Mouse (Mus musculus): ENCODE measurements around the gene Paox. TPM values are rescaled to one million over a fixed set of nuclear protein-coding genes. Genes with fewer than 3 reads are reported as not detected.

Gene Paox
- total and polyA plus RNA-seq, 3 experiments: 0.25 TPM; not detected in 2

- H3K36me3 ChIP-seq (ENCODE audit: control insufficient read depth in 1 of 2, insufficient read depth in 2 of 2, low read length in 2 of 2): peaks cover 0 to 7% of the 10 kb centered on the region in 2 experiments; a peak in 2 of 4 replicates
- H3K9me3 ChIP-seq (replicated peaks; ENCODE audit: insufficient read depth, low read length): no peaks in the 10 kb centered on the region
- no peak overlapping the region for H3K9ac ChIP-seq (ENCODE audit: control insufficient read depth, low read depth, low read length, poor library complexity, severe bottlenecking)
- no peak overlapping the region for H3K27ac ChIP-seq (ENCODE audit: control insufficient read depth, low read depth, low read length)
- H3K27me3 ChIP-seq (ENCODE audit: control insufficient read depth in 1 of 2, insufficient read depth in 2 of 2, low read length in 2 of 2): no peaks in the 10 kb centered on the region
- TF ChIP-seq USF1 (IDR thresholded peaks at IDR 0.05; ENCODE audit: low read depth, low read length) (no peak), EP300 (IDR thresholded peaks at IDR 0.05; ENCODE audit: low read depth in 1 of 2, low read length in 2 of 2) (no peak), MAZ (IDR thresholded peaks at IDR 0.05; ENCODE audit: low read depth, low read length) (no peak), RCOR1 (IDR thresholded peaks at IDR 0.05; ENCODE audit: low read depth, low read length) (no peak)
- peaks cover 0 to 10% of the 10 kb centered on the region in 2 experiments; a peak in 2 of 4 replicates for H3K4me1 ChIP-seq (ENCODE audit: control insufficient read depth in 1 of 2, insufficient read depth in 2 of 2, low read length in 2 of 2)
- no peaks in the 10 kb centered on the region for H3K79me2 ChIP-seq (ENCODE audit: control insufficient read depth, insufficient read depth, low read length, poor library complexity)
- no peak for DNase-seq (ENCODE audit: low read depth, low spot score)
- no peak overlapping the region for H3K4me3 ChIP-seq (ENCODE audit: control insufficient read depth in 1 of 2, insufficient read depth in 1 of 2, low read depth in 2 of 2, low read length in 2 of 2)
Observed at GRCm38 (mm10) chr7:140094954-140095353, 20.6 kb upstream of the Paox start.

GRCm38 (mm10) chr7:140095556-140095955 is 20.0 kb upstream of the Paox start:
- peaks cover 0 to 7% of the 10 kb centered on the region in 2 experiments; a peak in 2 of 4 replicates for H3K36me3 ChIP-seq (ENCODE audit: control insufficient read depth in 1 of 2, insufficient read depth in 2 of 2, low read length in 2 of 2)
- no peak overlapping the region for H3K9ac ChIP-seq (ENCODE audit: control insufficient read depth, low read depth, low read length, poor library complexity, severe bottlenecking)
- no peak overlapping the region for H3K4me3 ChIP-seq (ENCODE audit: control insufficient read depth in 1 of 2, insufficient read depth in 1 of 2, low read depth in 2 of 2, low read length in 2 of 2)
- peaks cover 0 to 10% of the 10 kb centered on the region in 2 experiments; a peak in 2 of 4 replicates for H3K4me1 ChIP-seq (ENCODE audit: control insufficient read depth in 1 of 2, insufficient read depth in 2 of 2, low read length in 2 of 2)
- H3K9me3 ChIP-seq (replicated peaks; ENCODE audit: insufficient read depth, low read length): no peaks in the 10 kb centered on the region
- TF ChIP-seq ELF1 (IDR thresholded peaks at IDR 0.05; ENCODE audit: low read depth, low read length): no peak
- no peak for TF ChIP-seq SMC3 (IDR thresholded peaks at IDR 0.05; ENCODE audit: low read depth, low read length)
- no peak for TF ChIP-seq MAX (IDR thresholded peaks at IDR 0.05; ENCODE audit: low read length)
- no peak for TF ChIP-seq USF2 (IDR thresholded peaks at IDR 0.05; ENCODE audit: borderline replicate concordance in 1 of 2, insufficient read depth in 1 of 2, low read depth in 1 of 2, low read length in 2 of 2)
- no peak for TF ChIP-seq POLR2A (IDR thresholded peaks at IDR 0.05; ENCODE audit: control insufficient read depth in 1 of 2, insufficient read depth in 1 of 2, low read depth in 1 of 2, low read length in 2 of 2, poor library complexity in 1 of 2)
- no peak for TF ChIP-seq ZKSCAN1 (IDR thresholded peaks at IDR 0.05; ENCODE audit: low read depth, low read length)
- TF ChIP-seq UBTF (IDR thresholded peaks at IDR 0.05; ENCODE audit: borderline replicate concordance, insufficient read depth, low read depth, low read length): no peak
- no peak for TF ChIP-seq RCOR1 (IDR thresholded peaks at IDR 0.05; ENCODE audit: low read depth, low read length)
- TF ChIP-seq ZC3H11A (IDR thresholded peaks at IDR 0.05; ENCODE audit: low read depth, low read length): no peak
- TF ChIP-seq ETS1 (IDR thresholded peaks at IDR 0.05; ENCODE audit: low read depth, low read length): no peak
- TF ChIP-seq CTCF (IDR thresholded peaks at IDR 0.05 in 2 of 3, conservative IDR thresholded peaks at IDR 0.05 in 1 of 3; ENCODE audit: control insufficient read depth in 1 of 3, insufficient read depth in 1 of 3, low read depth in 2 of 3, low read length in 3 of 3, poor library complexity in 1 of 3, severe bottlenecking in 1 of 3): no peak
- TF ChIP-seq CHD1 (IDR thresholded peaks at IDR 0.05; ENCODE audit: low read depth, low read length): no peak
- TF ChIP-seq SIN3A (IDR thresholded peaks at IDR 0.05; ENCODE audit: low read length): no peak
- no peak for TF ChIP-seq USF1 (IDR thresholded peaks at IDR 0.05; ENCODE audit: low read depth, low read length)
- TF ChIP-seq RAD21 (IDR thresholded peaks at IDR 0.05; ENCODE audit: low read depth, low read length): no peak
- TF ChIP-seq TAL1 (IDR thresholded peaks at IDR 0.05; ENCODE audit: low read length): no peak
- no peak for TF ChIP-seq TBP (IDR thresholded peaks at IDR 0.05; ENCODE audit: low read depth, low read length)
- TF ChIP-seq MEF2A (IDR thresholded peaks at IDR 0.05; ENCODE audit: extremely low read depth, insufficient replicate concordance, low read depth, low read length, poor library complexity, severe bottlenecking): no peak
- no peaks in the 10 kb centered on the region for H3K27me3 ChIP-seq (ENCODE audit: control insufficient read depth in 1 of 2, insufficient read depth in 2 of 2, low read length in 2 of 2)
- DNase-seq (ENCODE audit: low read depth, low spot score): no peak
- H3K27ac ChIP-seq (ENCODE audit: control insufficient read depth, low read depth, low read length): no peak overlapping the region
- no peaks in the 10 kb centered on the region for H3K79me2 ChIP-seq (ENCODE audit: control insufficient read depth, insufficient read depth, low read length, poor library complexity)
